Mouse (Mus musculus) forebrain, embryonic 15.5 days (tissue): ENCODE data around the gene Sh2d6. TPM values are rescaled to one million over a fixed set of nuclear protein-coding genes. Genes with fewer than 3 reads are reported as not detected.

Experiments
- ATAC-seq: fragments of 200-750 bp; cut with Nextera tagmentation; replicated peaks from 2 replicates; pipeline ENCODE4 v1.8.0; 2017; ENCODE audit warnings: mild to moderate bottlenecking, moderate TSS enrichment, moderate library complexity
- H3K27ac ChIP-seq: fragments of 300-500 bp; sonication (generic); replicated peaks from 2 replicates; pipeline ENCODE4 v1.5.1; 2015; ENCODE audit warnings: mild to moderate bottlenecking, inconsistent platforms
- H3K27me3 ChIP-seq: fragments of 300-500 bp; sonication (generic); 2 replicates; pipeline ENCODE4 v1.6.1; 2015; ENCODE audit warnings: inconsistent platforms
- H3K36me3 ChIP-seq: fragments of 300-500 bp; sonication (generic); 2 replicates; pipeline ENCODE4 v1.6.1; 2015; ENCODE audit warnings: mild to moderate bottlenecking, inconsistent platforms
- H3K4me1 ChIP-seq: fragments of 300-500 bp; sonication (generic); 2 replicates; pipeline ENCODE4 v1.6.1; 2015; ENCODE audit warnings: inconsistent platforms
- H3K4me2 ChIP-seq: fragments of 300-500 bp; sonication (generic); replicated peaks from 2 replicates; pipeline ENCODE4 v1.6.1; 2015; ENCODE audit warnings: mild to moderate bottlenecking, inconsistent platforms
- H3K4me3 ChIP-seq: fragments of 300-500 bp; sonication (generic); 2 replicates; pipeline ENCODE4 v1.5.1; 2015; ENCODE audit warnings: mild to moderate bottlenecking, inconsistent platforms
- H3K9ac ChIP-seq: fragments of 300-500 bp; sonication (generic); replicated peaks from 2 replicates; pipeline ENCODE4 v1.6.1; 2015; ENCODE audit warnings: mild to moderate bottlenecking, inconsistent platforms
- H3K9me3 ChIP-seq: fragments of 300-500 bp; sonication (generic); 2 replicates; pipeline ENCODE4 v1.6.1; 2016; ENCODE audit warnings: inconsistent platforms
- WGBS: fragments of 180-500 bp; shearing (Covaris S2); methylation state at CpG from one replicate; pipeline ENCODE4 v1.1.7; 2015; ENCODE audit warnings: mixed read lengths; 5-methylcytosine and 5-hydroxymethylcytosine counted together
- polyA plus RNA-seq: library from polyadenylated mRNA; unstranded; fragments of >200 nt; fragmentation: Nextera tagmentation; extraction: Ambion mirVana; gene quantifications from 2 replicates; pipeline ENCODE4 v1.2.1, GENCODE M21; 2015

Sh2d6 gene
- 0.37 and 0.55 TPM in 2 replicates for polyA plus RNA-seq

GRCm38 (mm10) chr6:72521607-72522006, at the start of gene Sh2d6:
Gene Sh2d6 (minus strand): TSS chr6:72521707.
- Histone ChIP-seq H3K9me3 (no peaks in the 10 kb centered on the region), H3K4me2 (no peak within 1 kb of the TSS)
- 93% methylated on average over 5 of the region's 5 CpGs for WGBS

GRCm38 (mm10) chr6:72570644-72571397, 49.3 kb upstream of the Sh2d6 start:
- no peaks in the 10 kb centered on the region for H3K9me3 ChIP-seq
- H3K9ac ChIP-seq = no peak overlapping the region
- no peaks in the 10 kb centered on the region for H3K27me3 ChIP-seq
- 79% methylated on average over 10 of the region's 10 CpGs for WGBS
- ATAC-seq = no peak
- H3K4me3 ChIP-seq = no peak overlapping the region
- no peaks in the 10 kb centered on the region for H3K4me1 ChIP-seq
- no peak overlapping the region for H3K27ac ChIP-seq
- H3K4me2 ChIP-seq = no peak overlapping the region
- peaks cover 7% of the 10 kb centered on the region; the same call in 1 of the 2 replicates for H3K36me3 ChIP-seq

More at GRCm38 (mm10) chr6:72521607-72522006, at the start of gene Sh2d6:
- ATAC-seq = no peak
- Histone ChIP-seq H3K27me3 (no peaks in the 10 kb centered on the region), H3K36me3 (no peaks in the 10 kb centered on the region), H3K27ac (peak within 1 kb of the TSS; percentile 94), H3K4me1 (peaks cover 27% of the 10 kb centered on the region), H3K9ac (no peak within 1 kb of the TSS), H3K4me3 (no peak within 1 kb of the TSS)

GRCm38 (mm10) chr6:72568736-72569135, 47.2 kb upstream of the Sh2d6 start:
- 94% methylated on average over 10 of the region's 10 CpGs for WGBS

GRCm38 (mm10) chr6:72567508-72567907, 46.0 kb upstream of the Sh2d6 start:
- Histone ChIP-seq H3K4me3 (no peak overlapping the region), H3K36me3 (peaks cover 5% of the 10 kb centered on the region; the same call in 1 of the 2 replicates), H3K9me3 (no peaks in the 10 kb centered on the region), H3K27ac (no peak overlapping the region), H3K27me3 (no peaks in the 10 kb centered on the region), H3K4me2 (no peak overlapping the region), H3K9ac (no peak overlapping the region), H3K4me1 (no peaks in the 10 kb centered on the region)
- 78% methylated on average over 5 of the region's 5 CpGs for WGBS
- no peak for ATAC-seq

More at GRCm38 (mm10) chr6:72568736-72569135, 47.2 kb upstream of the Sh2d6 start:
- H3K4me3 ChIP-seq = no peak overlapping the region
- H3K4me2 ChIP-seq = no peak overlapping the region
- H3K4me1 ChIP-seq = no peaks in the 10 kb centered on the region
- no peak for ATAC-seq
- H3K36me3 ChIP-seq = peaks cover 5% of the 10 kb centered on the region; the same call in 1 of the 2 replicates
- no peaks in the 10 kb centered on the region for H3K9me3 ChIP-seq
- H3K9ac ChIP-seq = no peak overlapping the region
- H3K27me3 ChIP-seq = no peaks in the 10 kb centered on the region
- no peak overlapping the region for H3K27ac ChIP-seq

GRCm38 (mm10) chr6:72566044-72566443, 44.5 kb upstream of the Sh2d6 start:
- Histone ChIP-seq H3K4me3 (no peak overlapping the region), H3K4me2 (no peak overlapping the region; the same call in 1 of the 2 replicates), H3K27ac (no peak overlapping the region), H3K4me1 (no peaks in the 10 kb centered on the region), H3K27me3 (no peaks in the 10 kb centered on the region), H3K36me3 (peaks cover 5% of the 10 kb centered on the region; the same call in 1 of the 2 replicates), H3K9me3 (no peaks in the 10 kb centered on the region), H3K9ac (no peak overlapping the region)
- 2% methylated on average over 4 of the region's 4 CpGs for WGBS
- peak; percentile 88 for ATAC-seq

- H3K9ac ChIP-seq = no peak overlapping the region
- no peak overlapping the region for H3K4me3 ChIP-seq
- no peaks in the 10 kb centered on the region for H3K9me3 ChIP-seq
- H3K27ac ChIP-seq = no peak overlapping the region
- no peak for ATAC-seq
- peaks cover 5% of the 10 kb centered on the region; the same call in 1 of the 2 replicates for H3K36me3 ChIP-seq
- no peak overlapping the region; the same call in 1 of the 2 replicates for H3K4me2 ChIP-seq
- WGBS = 74% methylated on average over 7 of the region's 7 CpGs
- no peaks in the 10 kb centered on the region for H3K4me1 ChIP-seq
- no peaks in the 10 kb centered on the region for H3K27me3 ChIP-seq
Measured at GRCm38 (mm10) chr6:72565506-72565905, 44.0 kb upstream of the Sh2d6 start.

- no peak overlapping the region for H3K4me3 ChIP-seq
- no peak overlapping the region for H3K27ac ChIP-seq
- no peak overlapping the region for H3K9ac ChIP-seq
- ATAC-seq = no peak
- 71% methylated on average over 5 of the region's 5 CpGs for WGBS
- no peak overlapping the region for H3K4me2 ChIP-seq
- no peaks in the 10 kb centered on the region for H3K9me3 ChIP-seq
- 0 out of 2 replicates have a peak, but pooled peaks cover 4% of the 10 kb centered on the region for H3K4me1 ChIP-seq
- H3K36me3 ChIP-seq = peaks cover under 1% of the 10 kb centered on the region; the same call in 1 of the 2 replicates
- no peaks in the 10 kb centered on the region for H3K27me3 ChIP-seq
Measured at GRCm38 (mm10) chr6:72562894-72563293, 41.4 kb upstream of the Sh2d6 start.

GRCm38 (mm10) chr6:72562486-72562885, 41.0 kb upstream of the Sh2d6 start:
- no peak for ATAC-seq
- Histone ChIP-seq H3K36me3 (no peaks in the 10 kb centered on the region), H3K9me3 (no peaks in the 10 kb centered on the region), H3K27me3 (no peaks in the 10 kb centered on the region), H3K9ac (no peak overlapping the region), H3K4me3 (no peak overlapping the region), H3K4me2 (no peak overlapping the region), H3K27ac (no peak overlapping the region), H3K4me1 (0 out of 2 replicates have a peak, but pooled peaks cover 4% of the 10 kb centered on the region)
- WGBS = 42% methylated on average over 6 of the region's 6 CpGs

- H3K9me3 ChIP-seq = no peaks in the 10 kb centered on the region
- H3K4me3 ChIP-seq = no peak overlapping the region
- no peak overlapping the region for H3K27ac ChIP-seq
- H3K27me3 ChIP-seq = no peaks in the 10 kb centered on the region
- no peak for ATAC-seq
- no peaks in the 10 kb centered on the region for H3K36me3 ChIP-seq
- H3K4me2 ChIP-seq = no peak overlapping the region
- no peak overlapping the region for H3K9ac ChIP-seq
- H3K4me1 ChIP-seq = 0 out of 2 replicates have a peak, but pooled peaks cover 4% of the 10 kb centered on the region
- WGBS = 78% methylated on average over 8 of the region's 8 CpGs
Measured at GRCm38 (mm10) chr6:72560801-72561200, 39.3 kb upstream of the Sh2d6 start.

- peak overlapping the region; percentile 40 for H3K4me3 ChIP-seq
- peak overlapping the region; percentile 69 for H3K4me2 ChIP-seq
- no peaks in the 10 kb centered on the region for H3K36me3 ChIP-seq
- H3K9ac ChIP-seq = peak overlapping the region; percentile 44
- H3K27me3 ChIP-seq = no peaks in the 10 kb centered on the region
- H3K27ac ChIP-seq = peak overlapping the region; percentile 68
- no peaks in the 10 kb centered on the region for H3K9me3 ChIP-seq
- ATAC-seq = no peak
- H3K4me1 ChIP-seq = peaks cover 15% of the 10 kb centered on the region
- 15% methylated on average over 8 of the region's 8 CpGs for WGBS
Measured at GRCm38 (mm10) chr6:72553079-72553412, 31.5 kb upstream of the Sh2d6 start.

GRCm38 (mm10) chr6:72552171-72553078, 30.9 kb upstream of the Sh2d6 start:
- 19% methylated on average over 27 of the region's 27 CpGs for WGBS
- ATAC-seq = peak; percentile 92
- Histone ChIP-seq H3K4me3 (peak overlapping the region; percentile 40), H3K36me3 (no peaks in the 10 kb centered on the region), H3K27ac (peak overlapping the region; percentile 68), H3K9ac (peak overlapping the region; percentile 44), H3K27me3 (no peaks in the 10 kb centered on the region), H3K4me1 (peaks cover 15% of the 10 kb centered on the region), H3K9me3 (no peaks in the 10 kb centered on the region), H3K4me2 (peak overlapping the region; percentile 69)
